In genomic region chr3:63975955-63976908, GRCm38 (mm10) we compare ENCODE assay signal across 8 mouse cellular contexts. TPM values are rescaled to one million over a fixed set of nuclear protein-coding genes. Genes with fewer than 3 reads are reported as not detected.
DNase-seq lines count a peak whose midpoint lies in the region; ATAC-seq and TF ChIP-seq lines count a peak whose summit lies in the region.

TSS of gene Gmps (plus strand) at chr3:63976106.

- H3K27ac ChIP-seq in forebrain, embryonic 15.5 days (replicated peaks), result peak within 1 kb of the TSS; percentile 81
- H3K27ac ChIP-seq in layer of hippocampus, adult 2 months, result peak within 1 kb of the TSS; percentile 91
- peak within 1 kb of the TSS; percentile 92 for H3K27ac ChIP-seq in lung, embryonic 14.5 days (ENCODE audit: low read depth)
- H3K27ac ChIP-seq in olfactory bulb, adult 2 months (ENCODE audit: insufficient read depth, low read depth, low read length), result peak within 1 kb of the TSS; percentile 70; the same call in 1 of the 2 replicates
- H3K27ac ChIP-seq in thymus, adult 2 months (ENCODE audit: control insufficient read depth, insufficient read depth, low read length), result 0 out of 2 replicates have a peak within 1 kb of the TSS, but pooled peaks have one; percentile 8

- TF ChIP-seq POLR2A in olfactory bulb, adult 2 months (IDR thresholded peaks at IDR 0.05; ENCODE audit: insufficient read depth, low read depth, low read length), result peak; percentile 66
- TF ChIP-seq POLR2A in thymus, adult 2 months (IDR thresholded peaks at IDR 0.05; ENCODE audit: control insufficient read depth, extremely low read depth, insufficient read depth, low read length, poor library complexity), result peak; percentile 67; the same call in 1 of the 2 replicates

- under 1% methylated on average over 67 of the region's 67 CpGs for WGBS in forebrain, embryonic 15.5 days
- under 1% methylated on average over 67 of the region's 67 CpGs for WGBS in lung, embryonic 14.5 days
- under 1% methylated on average over 67 of the region's 67 CpGs for WGBS in olfactory bulb, adult 2 months
- under 1% methylated on average over 67 of the region's 67 CpGs for WGBS in thymus, adult 2 months

- peaks cover 27% of the 10 kb centered on the region for H3K4me1 ChIP-seq in forebrain, embryonic 15.5 days
- peaks cover 3% of the 10 kb centered on the region; the same call in 1 of the 2 replicates for H3K4me1 ChIP-seq in lung, embryonic 14.5 days (ENCODE audit: insufficient read depth)
- 0 out of 2 replicates have a peak, but pooled peaks cover 2% of the 10 kb centered on the region for H3K4me1 ChIP-seq in olfactory bulb, adult 2 months (ENCODE audit: control insufficient read depth, insufficient read depth, low read length)
- peaks cover 4% of the 10 kb centered on the region for H3K4me1 ChIP-seq in thymus, adult 2 months (replicated peaks; ENCODE audit: control insufficient read depth, insufficient read depth, low read length)

- ATAC-seq in forebrain, embryonic 15.5 days (replicated peaks), result peak; percentile 100
- ATAC-seq in lung, embryonic 14.5 days (ENCODE audit: insufficient read depth), result peak; percentile 99

- peak; percentile 91 for DNase-seq in ES-CJ7 (ENCODE audit: low read depth, low spot score)
- peak; percentile 91 for DNase-seq in cerebellum, adult 11 months
- DNase-seq in heart, postnatal 36 days, result peak; percentile 93 to 94
- peak; percentile 92 for DNase-seq in layer of hippocampus, adult 2 months (ENCODE audit: low spot score in 2 of 2)
- DNase-seq in lung, embryonic 14.5 days, result peak; percentile 97
- DNase-seq in thymus, adult 2 months, result peak; percentile 96

- no peaks in the 10 kb centered on the region for H3K9me3 ChIP-seq in forebrain, embryonic 15.5 days
- H3K9me3 ChIP-seq in lung, embryonic 14.5 days (ENCODE audit: low read depth, low read length), result no peaks in the 10 kb centered on the region

- no peak for TF ChIP-seq CTCF in layer of hippocampus, adult 2 months (conservative IDR thresholded peaks at IDR 0.05)
- TF ChIP-seq CTCF in lung, embryonic 14.5 days (IDR thresholded peaks at IDR 0.05; ENCODE audit: low read depth), result no peak
- TF ChIP-seq CTCF in olfactory bulb, adult 2 months (IDR thresholded peaks at IDR 0.05; ENCODE audit: insufficient read depth, low read depth, low read length), result no peak; the same call in 1 of the 2 replicates
- TF ChIP-seq CTCF in thymus, adult 2 months (IDR thresholded peaks at IDR 0.05; ENCODE audit: borderline replicate concordance, control insufficient read depth, extremely low read depth, insufficient read depth, low read length, poor library complexity), result no peak

- peak within 1 kb of the TSS; percentile 84 for H3K9ac ChIP-seq in forebrain, embryonic 15.5 days (replicated peaks)
- H3K9ac ChIP-seq in lung, embryonic 14.5 days, result peak within 1 kb of the TSS; percentile 97

- peaks cover 7% of the 10 kb centered on the region; the same call in 1 of the 2 replicates for H3K36me3 ChIP-seq in forebrain, embryonic 15.5 days
- peaks cover 16% of the 10 kb centered on the region for H3K36me3 ChIP-seq in lung, embryonic 14.5 days (ENCODE audit: insufficient read depth)
- no peaks in the 10 kb centered on the region; the same call in 1 of the 2 replicates for H3K36me3 ChIP-seq in thymus, adult 2 months (ENCODE audit: control insufficient read depth, insufficient read depth, low read length)

- peak within 1 kb of the TSS; percentile 77 for H3K4me3 ChIP-seq in forebrain, embryonic 15.5 days
- H3K4me3 ChIP-seq in layer of hippocampus, adult 2 months, result peak within 1 kb of the TSS; percentile 96
- peak within 1 kb of the TSS; percentile 82 for H3K4me3 ChIP-seq in lung, embryonic 14.5 days (ENCODE audit: low read depth, low read length)
- peak within 1 kb of the TSS; percentile 97 for H3K4me3 ChIP-seq in olfactory bulb, adult 2 months (ENCODE audit: insufficient read depth, low read depth, low read length)
- peak within 1 kb of the TSS; percentile 82 for H3K4me3 ChIP-seq in thymus, adult 2 months (ENCODE audit: control insufficient read depth, insufficient read depth, low read length)

- H3K4me2 ChIP-seq in forebrain, embryonic 15.5 days (replicated peaks), result peak within 1 kb of the TSS; percentile 57
- H3K4me2 ChIP-seq in lung, embryonic 14.5 days, result peak within 1 kb of the TSS; percentile 78

- H3K27me3 ChIP-seq in forebrain, embryonic 15.5 days, result no peaks in the 10 kb centered on the region
- H3K27me3 ChIP-seq in lung, embryonic 14.5 days (ENCODE audit: insufficient read depth, low read length), result no peaks in the 10 kb centered on the region
- H3K27me3 ChIP-seq in thymus, adult 2 months (ENCODE audit: control insufficient read depth, insufficient read depth, low read length), result no peaks in the 10 kb centered on the region

- intact Hi-C loops in heart, postnatal 36 days (cut with DNase I), result loop anchor here (1.0 kb wide), 1 partner anchor 12 kb away; the partner anchor contains the start of gene Slc33a1

RNA-seq across cellular contexts. Expression of gene Gmps, which starts in this region (rescaled TPM):
- polyA plus RNA-seq in forebrain, embryonic 15.5 days (2015; fragmentation: Nextera tagmentation; extraction: Ambion mirVana), result 46.3 and 48.6 TPM in 2 replicates
- 10 to 100 TPM; 24.7 to 25.7 TPM for total RNA-seq in heart, postnatal 36 days (2021)
- 10 to 100 TPM; 47.2 to 48.5 TPM for total RNA-seq in layer of hippocampus, adult 2 months (2021)
- 50.0 and 52.4 TPM in 2 replicates for polyA plus RNA-seq in lung, embryonic 14.5 days (2014; fragmentation: Nextera tagmentation; extraction: Ambion mirVana)
- polyA plus RNA-seq in olfactory bulb, adult 2 months (2012; ENCODE audit: insufficient read depth, insufficient read length, low replicate concordance, missing spikeins), result not detected in 2 replicates
- 4.2 and 4.6 TPM in 2 replicates for polyA plus RNA-seq in thymus, adult 2 months (2012; rRNA removed)

Comparison
In these comparisons a context has a peak if more than half of its experiments do, and no peak if none do; other contexts are left out.
1. Peak in every context shown above with its lines: DNase-seq, ATAC-seq, H3K4me3 ChIP-seq and H3K27ac ChIP-seq.
2. H3K27ac ChIP-seq: peak in every context shown above with its lines; median percentile 92 in lung, embryonic 14.5 days; 91 in layer of hippocampus, adult 2 months; 81 in forebrain, embryonic 15.5 days; 70 in olfactory bulb, adult 2 months; 8 in thymus, adult 2 months.